Mouse (Mus musculus) left cerebral cortex, postnatal 14 days (tissue): Measurements from ENCODE around the gene Ltbp2. TPM values are rescaled to one million over a fixed set of nuclear protein-coding genes. Genes with fewer than 3 reads are reported as not detected.

Source experiments
- total RNA-seq, 2 experiments: library from RNA; stranded (reverse); gene quantifications; 2 replicates each; pipeline ENCODE4 v1.2.3; 2021

Gene Ltbp2
- total RNA-seq, 2 experiments from 2014 or later = 1.1 to 1.2 TPM

Other genes starting within 250 kb of the Ltbp2 start
- gene Vrtn, start 235.5 kb downstream of the Ltbp2 start, total RNA-seq = not detected
- 10 to 100 TPM; 12.4 to 17.5 TPM for gene Syndig1l, start 177.7 kb downstream of the Ltbp2 start, total RNA-seq
- 10 to 100 TPM; 28.7 to 30.5 TPM for gene Npc2, start 103.4 kb downstream of the Ltbp2 start, total RNA-seq
- 10 to 100 TPM; 55.3 to 61.8 TPM for gene Isca2, start 103.3 kb downstream of the Ltbp2 start, total RNA-seq
- gene Fcf1, start 94.4 kb upstream of the Ltbp2 start, total RNA-seq = 10 to 100 TPM; 24.0 to 25.1 TPM
- 100 to 1,000 TPM; 103 to 106 TPM for gene Arel1, start 94.4 kb upstream of the Ltbp2 start, total RNA-seq
- gene Ylpm1, start 119.8 kb upstream of the Ltbp2 start, total RNA-seq = 100 to 1,000 TPM; 116 to 118 TPM
- gene Prox2, start 234.2 kb upstream of the Ltbp2 start, total RNA-seq = 1 to 10 TPM; 1.0 to 1.2 TPM
- gene Dlst, start 234.3 kb upstream of the Ltbp2 start, total RNA-seq = 100 to 1,000 TPM; 173 TPM